Mouse (Mus musculus) midbrain, embryonic 10.5 days (tissue): ENCODE data around the gene Pde6d. TPM values are rescaled to one million over a fixed set of nuclear protein-coding genes. Genes with fewer than 3 reads are reported as not detected.

Source experiments
- DNase-seq: peaks from one replicate; pipeline ENCODE4 v3.0.0-alpha.2; 2017; ENCODE audit warnings: low spot score
- H3K27ac ChIP-seq: fragments of 300-500 bp; sonication (generic); replicated peaks from 2 replicates; pipeline ENCODE4 v1.5.1; 2016; ENCODE audit warnings: mild to moderate bottlenecking
- H3K27me3 ChIP-seq: fragments of 300-500 bp; sonication (generic); 2 replicates; pipeline ENCODE4 v1.6.1; 2016; ENCODE audit warnings: low read depth, mild to moderate bottlenecking; ENCODE audit not compliant: poor library complexity, severe bottlenecking
- H3K36me3 ChIP-seq: fragments of 300-500 bp; sonication (generic); 2 replicates; pipeline ENCODE4 v1.6.1; 2016; ENCODE audit warnings: mild to moderate bottlenecking, moderate library complexity
- H3K4me1 ChIP-seq: fragments of 300-500 bp; sonication (generic); 2 replicates; pipeline ENCODE4 v1.6.1; 2016
- H3K4me3 ChIP-seq: fragments of 300-500 bp; sonication (generic); 2 replicates; pipeline ENCODE4 v1.5.1; 2016; ENCODE audit warnings: mild to moderate bottlenecking, moderate library complexity
- H3K9me3 ChIP-seq: fragments of 300-500 bp; sonication (generic); replicated peaks from 2 replicates; pipeline ENCODE4 v1.6.1; 2016; ENCODE audit warnings: mild to moderate bottlenecking
- WGBS: fragments of 180-500 bp; shearing (Covaris S2); methylation state at CpG from one replicate; pipeline ENCODE4 v1.1.7; 2016; 5-methylcytosine and 5-hydroxymethylcytosine counted together
- polyA plus RNA-seq: library from polyadenylated mRNA; unstranded; fragments of >200 nt; fragmentation: Nextera tagmentation; extraction: Ambion mirVana; gene quantifications from 2 replicates; pipeline ENCODE4 v1.2.1, GENCODE M21; 2016

Gene Pde6d
- 78.3 and 78.9 TPM in 2 replicates for polyA plus RNA-seq

GRCm38 (mm10) chr1:86582451-86583096, at the start of gene Pde6d, which contains the start of gene Cops7b:
Gene Pde6d (minus strand): TSS chr1:86582629.
Gene Cops7b (plus strand): TSS chr1:86582904.
- 0 out of 2 replicates have a peak, but pooled peaks cover 4% of the 10 kb centered on the region for H3K36me3 ChIP-seq
- peak; percentile 94 for DNase-seq
- no peaks in the 10 kb centered on the region for H3K9me3 ChIP-seq
- no peaks in the 10 kb centered on the region for H3K27me3 ChIP-seq
- WGBS = under 1% methylated on average over 26 of the region's 26 CpGs
- peak within 1 kb of the TSS; percentile 94 for H3K27ac ChIP-seq
- peaks cover 33% of the 10 kb centered on the region for H3K4me1 ChIP-seq
- peak within 1 kb of the TSS; percentile 95 for H3K4me3 ChIP-seq

- Histone ChIP-seq H3K36me3 (no peaks in the 10 kb centered on the region), H3K27me3 (no peaks in the 10 kb centered on the region), H3K27ac (no peak overlapping the region), H3K4me1 (peaks cover 7% of the 10 kb centered on the region), H3K4me3 (no peak overlapping the region), H3K9me3 (no peaks in the 10 kb centered on the region)
- no peak for DNase-seq
- 80% methylated on average over 4 of the region's 4 CpGs for WGBS
These were observed 48.1 kb upstream of the Pde6d start for GRCm38 (mm10) chr1:86630527-86630926.

- DNase-seq = no peak
- H3K4me1 ChIP-seq = peaks cover 7% of the 10 kb centered on the region
- H3K27me3 ChIP-seq = no peaks in the 10 kb centered on the region
- H3K36me3 ChIP-seq = no peaks in the 10 kb centered on the region
- no peak overlapping the region for H3K27ac ChIP-seq
- no peaks in the 10 kb centered on the region for H3K9me3 ChIP-seq
- 61% methylated on average over 4 of the region's 4 CpGs for WGBS
- no peak overlapping the region for H3K4me3 ChIP-seq
These were observed 47.5 kb upstream of the Pde6d start for GRCm38 (mm10) chr1:86629936-86630335.

GRCm38 (mm10) chr1:86628270-86628669, 45.8 kb upstream of the Pde6d start:
- Histone ChIP-seq H3K27ac (no peak overlapping the region), H3K9me3 (no peaks in the 10 kb centered on the region), H3K4me3 (no peak overlapping the region), H3K4me1 (no peaks in the 10 kb centered on the region), H3K36me3 (no peaks in the 10 kb centered on the region), H3K27me3 (no peaks in the 10 kb centered on the region)
- no peak for DNase-seq
- WGBS = 85% methylated on average over 3 of the region's 3 CpGs

GRCm38 (mm10) chr1:86623001-86624000, 40.9 kb upstream of the Pde6d start:
- DNase-seq = no peak
- no peaks in the 10 kb centered on the region for H3K27me3 ChIP-seq
- H3K4me3 ChIP-seq = no peak overlapping the region
- WGBS = 80% methylated on average over 16 of the region's 16 CpGs
- no peak overlapping the region for H3K27ac ChIP-seq
- H3K4me1 ChIP-seq = no peaks in the 10 kb centered on the region
- H3K36me3 ChIP-seq = no peaks in the 10 kb centered on the region
- no peaks in the 10 kb centered on the region for H3K9me3 ChIP-seq

GRCm38 (mm10) chr1:86622296-86622695, 39.9 kb upstream of the Pde6d start:
- DNase-seq = no peak
- WGBS = 71% methylated on average over 2 of the region's 2 CpGs
- H3K36me3 ChIP-seq = no peaks in the 10 kb centered on the region
- H3K27me3 ChIP-seq = no peaks in the 10 kb centered on the region
- no peaks in the 10 kb centered on the region for H3K9me3 ChIP-seq
- no peak overlapping the region for H3K4me3 ChIP-seq
- H3K27ac ChIP-seq = no peak overlapping the region
- no peaks in the 10 kb centered on the region for H3K4me1 ChIP-seq

GRCm38 (mm10) chr1:86618454-86619125, 36.2 kb upstream of the Pde6d start:
- Histone ChIP-seq H3K36me3 (no peaks in the 10 kb centered on the region), H3K9me3 (no peaks in the 10 kb centered on the region), H3K4me3 (no peak overlapping the region), H3K27ac (no peak overlapping the region), H3K27me3 (no peaks in the 10 kb centered on the region), H3K4me1 (no peaks in the 10 kb centered on the region)
- peak; percentile 38 for DNase-seq
- WGBS = 57% methylated on average over 10 of the region's 10 CpGs

GRCm38 (mm10) chr1:86614269-86614668, 31.8 kb upstream of the Pde6d start:
- H3K27me3 ChIP-seq = no peaks in the 10 kb centered on the region
- no peak overlapping the region for H3K4me3 ChIP-seq
- H3K4me1 ChIP-seq = no peaks in the 10 kb centered on the region
- peaks cover 4% of the 10 kb centered on the region; the same call in 1 of the 2 replicates for H3K36me3 ChIP-seq
- H3K9me3 ChIP-seq = no peaks in the 10 kb centered on the region
- H3K27ac ChIP-seq = no peak overlapping the region
- no peak for DNase-seq

GRCm38 (mm10) chr1:86612081-86612480, 29.7 kb upstream of the Pde6d start:
- H3K4me1 ChIP-seq = no peaks in the 10 kb centered on the region
- no peaks in the 10 kb centered on the region for H3K27me3 ChIP-seq
- no peak overlapping the region for H3K27ac ChIP-seq
- H3K36me3 ChIP-seq = peaks cover 25% of the 10 kb centered on the region
- WGBS = 62% methylated on average over 1 of the region's 1 CpGs
- H3K4me3 ChIP-seq = no peak overlapping the region
- H3K9me3 ChIP-seq = no peaks in the 10 kb centered on the region
- no peak for DNase-seq

- H3K27me3 ChIP-seq = no peaks in the 10 kb centered on the region
- no peaks in the 10 kb centered on the region for H3K4me1 ChIP-seq
- DNase-seq = no peak
- 88% methylated on average over 1 of the region's 1 CpGs for WGBS
- no peak overlapping the region for H3K27ac ChIP-seq
- peaks cover 30% of the 10 kb centered on the region for H3K36me3 ChIP-seq
- H3K4me3 ChIP-seq = no peak overlapping the region
- H3K9me3 ChIP-seq = no peaks in the 10 kb centered on the region
These were observed 28.5 kb upstream of the Pde6d start for GRCm38 (mm10) chr1:86610954-86611353.

- WGBS = 88% methylated on average over 2 of the region's 2 CpGs
- no peak overlapping the region for H3K27ac ChIP-seq
- peaks cover 94% of the 10 kb centered on the region for H3K36me3 ChIP-seq
- H3K4me1 ChIP-seq = no peaks in the 10 kb centered on the region
- no peaks in the 10 kb centered on the region for H3K9me3 ChIP-seq
- no peaks in the 10 kb centered on the region for H3K27me3 ChIP-seq
- no peak for DNase-seq
- H3K4me3 ChIP-seq = no peak overlapping the region
These were observed 17.7 kb upstream of the Pde6d start for GRCm38 (mm10) chr1:86600117-86600516.

- H3K36me3 ChIP-seq = peaks cover 93% of the 10 kb centered on the region
- WGBS = 89% methylated on average over 3 of the region's 3 CpGs
- H3K9me3 ChIP-seq = no peaks in the 10 kb centered on the region
- DNase-seq = no peak
- H3K4me3 ChIP-seq = no peak overlapping the region
- H3K27ac ChIP-seq = no peak overlapping the region
- no peaks in the 10 kb centered on the region for H3K4me1 ChIP-seq
- H3K27me3 ChIP-seq = no peaks in the 10 kb centered on the region
These were observed 16.1 kb upstream of the Pde6d start for GRCm38 (mm10) chr1:86598516-86598915.
